Mouse (Mus musculus) brain, embryonic 14.5 days (tissue): ENCODE measurements around the gene Vps8. TPM values are rescaled to one million over a fixed set of nuclear protein-coding genes. Genes with fewer than 3 reads are reported as not detected.

ENCODE experiments used
- DNase-seq: peaks from one replicate; pipeline ENCODE4 v3.0.0-alpha.2; 2011; ENCODE audit warnings: low read depth
- CTCF ChIP-seq: fragments of 200-500 bp; IDR thresholded peaks from 2 replicates; pipeline ENCODE4 v1.5.1; 2012; ENCODE audit warnings: inconsistent platforms, mild to moderate bottlenecking, moderate library complexity, borderline replicate concordance; ENCODE audit not compliant: insufficient read depth, insufficient read length; ENCODE audit errors: extremely low read depth
- POLR2A ChIP-seq: fragments of 200-500 bp; IDR thresholded peaks from 2 replicates; pipeline ENCODE4 v1.6.1; 2012; ENCODE audit warnings: mild to moderate bottlenecking, inconsistent platforms, borderline replicate concordance; ENCODE audit not compliant: poor library complexity, insufficient read depth, insufficient read length, severe bottlenecking; ENCODE audit errors: extremely low read depth
- polyA plus RNA-seq: library from polyadenylated mRNA; depleted of rRNA; stranded (reverse); fragments of >200 nt; gene quantifications from 2 replicates; pipeline ENCODE4 v1.2.3, GENCODE M21; 2012

Vps8 gene
- polyA plus RNA-seq, 1 experiment = 30.4 TPM

GRCm38 (mm10) chr16:21576000-21576420 lies 153.1 kb downstream of the Vps8 start:
- TF ChIP-seq CTCF = no peak
- DNase-seq = peak; percentile 54

- TF ChIP-seq CTCF (no peak), POLR2A (no peak)
- DNase-seq = peak; percentile 64
These were observed 166.2 kb downstream of the Vps8 start for GRCm38 (mm10) chr16:21589110-21589509.

GRCm38 (mm10) chr16:21590806-21591205 lies 167.9 kb downstream of the Vps8 start:
- DNase-seq = no peak
- TF ChIP-seq CTCF = no peak
- no peak for TF ChIP-seq POLR2A

GRCm38 (mm10) chr16:21591511-21591910 lies 168.6 kb downstream of the Vps8 start:
- DNase-seq = no peak
- TF ChIP-seq POLR2A (no peak), CTCF (no peak)

GRCm38 (mm10) chr16:21595539-21595938 lies 172.6 kb downstream of the Vps8 start:
- DNase-seq = no peak
- TF ChIP-seq POLR2A = no peak
- TF ChIP-seq CTCF = no peak

- TF ChIP-seq POLR2A (no peak), CTCF (no peak)
- DNase-seq = no peak
These were observed 181.4 kb downstream of the Vps8 start for GRCm38 (mm10) chr16:21604354-21604753.

GRCm38 (mm10) chr16:21606249-21607020 lies 183.5 kb downstream of the Vps8 start:
- TF ChIP-seq POLR2A = no peak
- no peak for TF ChIP-seq CTCF
- no peak for DNase-seq

GRCm38 (mm10) chr16:21607021-21607650 lies 184.2 kb downstream of the Vps8 start:
- no peak for TF ChIP-seq POLR2A
- TF ChIP-seq CTCF = no peak
- peak; percentile 29 for DNase-seq

- DNase-seq = no peak
- TF ChIP-seq POLR2A = no peak
- no peak for TF ChIP-seq CTCF
These were observed 184.7 kb downstream of the Vps8 start for GRCm38 (mm10) chr16:21607651-21608040.

- TF ChIP-seq CTCF (no peak), POLR2A (no peak)
- peak; percentile 74 for DNase-seq
These were observed 185.4 kb downstream of the Vps8 start for GRCm38 (mm10) chr16:21608176-21608865.

GRCm38 (mm10) chr16:21610473-21610872 lies 187.6 kb downstream of the Vps8 start:
- TF ChIP-seq CTCF (no peak), POLR2A (no peak)
- DNase-seq = no peak
